Mouse (Mus musculus) bone marrow, adult 2 months (tissue): ENCODE measurements around the gene Kcnk4. TPM values are rescaled to one million over a fixed set of nuclear protein-coding genes. Genes with fewer than 3 reads are reported as not detected.
A peak's percentile ranks its signal among the peaks of the same experiment; 100 is the strongest.

Experiments
- H3K27ac ChIP-seq: fragments of 200-500 bp; 2 replicates; pipeline ENCODE4 v1.5.1; 2012; ENCODE audit warnings: low read depth, mild to moderate bottlenecking, control low read depth, inconsistent platforms, low read length; ENCODE audit not compliant: control insufficient read depth, poor library complexity, insufficient read depth
- H3K4me1 ChIP-seq: fragments of 200-500 bp; 2 replicates; pipeline ENCODE4 v1.6.1; 2011; ENCODE audit warnings: low read length; ENCODE audit not compliant: control insufficient read depth, insufficient read depth
- H3K4me3 ChIP-seq: fragments of 200-500 bp; replicated peaks from 2 replicates; pipeline ENCODE3; 2011; ENCODE audit warnings: mild to moderate bottlenecking, low read depth, low read length, control low read depth; ENCODE audit not compliant: control insufficient read depth
- CTCF ChIP-seq: fragments of 200-500 bp; IDR thresholded peaks from 2 replicates; pipeline ENCODE4 v1.5.1; 2011; ENCODE audit warnings: low read length, control low read depth; ENCODE audit not compliant: control insufficient read depth, insufficient read depth
- POLR2A ChIP-seq: fragments of 200-500 bp; IDR thresholded peaks from 2 replicates; pipeline ENCODE4 v1.6.1; 2011; ENCODE audit warnings: low read depth, mild to moderate bottlenecking, control low read depth, low read length, borderline replicate concordance; ENCODE audit not compliant: control insufficient read depth
- WGBS: fragments of 180-500 bp; shearing (Covaris S2); methylation state at CpG from one replicate; pipeline ENCODE4 v1.1.7; 2018; 5-methylcytosine and 5-hydroxymethylcytosine counted together
- polyA plus RNA-seq: library from polyadenylated mRNA; stranded (reverse); fragments of >200 nt; gene quantifications from 2 replicates; pipeline ENCODE4 v1.2.4, GENCODE M21; 2011; ENCODE audit warnings: low replicate concordance; ENCODE audit not compliant: missing spikeins, insufficient read depth, insufficient read length

Kcnk4 gene
- polyA plus RNA-seq, 1 experiment = not detected

DNA sequence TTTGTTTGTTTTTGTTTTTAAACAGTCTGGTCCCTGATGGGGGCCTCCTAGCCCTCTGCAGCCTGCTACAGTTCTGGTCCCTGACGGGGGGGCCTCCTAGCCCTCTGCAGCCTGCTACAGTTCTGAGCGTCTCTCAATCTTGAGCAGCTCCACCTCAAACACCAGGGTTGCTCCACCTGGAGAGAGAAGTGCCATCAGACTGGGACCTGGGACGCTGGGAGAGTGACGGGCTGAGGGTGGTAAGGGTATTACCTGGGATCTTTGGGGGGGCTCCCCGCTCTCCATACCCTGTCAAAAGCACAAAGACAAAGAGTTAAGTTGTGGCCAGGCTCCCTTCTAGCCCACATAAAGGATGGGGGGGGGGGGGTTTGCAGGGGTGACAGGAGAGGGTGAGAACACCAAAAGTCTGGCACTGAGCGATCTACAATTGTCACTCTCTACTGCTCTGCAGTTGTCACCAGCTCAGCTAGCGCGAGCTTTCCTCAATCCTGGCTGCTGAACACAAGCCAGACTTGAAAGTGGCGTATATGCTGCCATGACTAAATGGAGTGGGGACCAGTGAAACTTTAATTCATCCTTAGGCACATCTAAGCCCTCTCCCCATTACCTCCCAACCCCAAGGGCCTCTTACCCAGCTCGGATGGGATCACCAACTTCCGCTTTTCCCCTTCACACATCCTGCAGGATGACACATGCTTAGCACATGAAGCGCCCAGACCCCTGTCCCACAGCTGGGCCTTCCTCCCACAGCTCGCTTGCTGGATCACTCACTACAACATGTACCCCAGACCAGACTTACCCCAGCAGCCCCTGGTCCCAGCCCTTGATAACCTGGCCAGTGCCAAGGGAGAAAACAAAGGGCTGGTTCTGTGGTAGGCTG lies 43.7 kb upstream of the Kcnk4 start:
- Histone ChIP-seq H3K4me3 (no peak overlapping the region), H3K27ac (no peak overlapping the region), H3K4me1 (peaks cover 3% of the 10 kb centered on the region; the same call in 1 of the 2 replicates)
- 78% methylated on average over 13 of the region's 13 CpGs for WGBS
- TF ChIP-seq CTCF (no peak), POLR2A (no peak)

DNA sequence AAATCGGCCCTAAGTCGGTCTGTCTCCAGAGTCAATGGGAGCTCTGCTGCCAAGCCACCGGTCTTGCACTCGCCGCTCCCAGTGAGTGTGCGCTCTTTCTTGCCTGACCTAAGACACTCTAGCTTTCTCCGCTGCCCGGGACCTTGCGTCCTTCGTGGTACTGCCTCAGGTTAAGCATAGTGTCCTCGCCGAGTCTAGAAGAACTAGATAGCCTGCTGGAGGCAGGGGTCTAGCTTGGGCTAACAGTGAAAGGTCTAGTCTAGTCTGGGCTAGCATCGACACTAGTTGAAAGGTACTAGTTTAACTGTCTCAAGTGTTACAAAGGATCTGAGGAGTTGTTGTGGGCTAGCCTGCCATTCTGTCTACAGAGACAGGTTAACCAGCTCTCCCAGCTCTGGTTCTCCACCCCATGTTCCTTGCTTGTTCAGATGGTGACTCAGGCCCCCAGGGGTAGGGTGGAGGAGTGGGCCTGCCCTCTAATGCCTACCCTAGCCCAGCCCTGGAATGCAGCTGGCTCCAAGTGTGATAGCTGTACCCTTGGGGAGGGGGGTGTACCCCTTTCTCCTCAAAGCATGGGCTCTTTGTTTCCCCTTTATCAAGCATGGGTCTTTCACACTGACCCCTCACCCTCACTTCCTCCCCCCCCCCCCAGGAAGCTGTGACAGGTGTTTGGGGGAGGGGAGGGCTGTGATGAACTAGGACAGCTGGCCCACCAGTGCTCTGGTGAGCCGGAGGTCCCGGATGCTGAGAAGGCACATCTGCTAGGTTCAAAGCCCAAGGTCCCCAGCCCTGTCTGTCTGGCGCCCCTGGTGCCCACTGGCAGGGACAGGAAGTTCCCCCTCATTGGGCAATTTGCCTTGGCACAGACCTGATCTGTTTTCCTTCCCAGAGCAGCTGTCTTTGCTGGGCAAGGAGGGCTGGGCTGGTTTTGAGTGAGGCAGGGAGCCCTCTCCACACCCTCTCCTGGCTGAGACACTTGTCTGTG lies 41.5 kb upstream of the Kcnk4 start, which contains the start of gene Plcb3:
Gene Plcb3 (minus strand): TSS at position 934 of the 985 bp plus-strand sequence.
- WGBS = under 1% methylated on average over 16 of the region's 16 CpGs
- H3K4me1 ChIP-seq = peaks cover 3% of the 10 kb centered on the region; the same call in 1 of the 2 replicates
- H3K4me3 ChIP-seq = peak within 1 kb of the TSS; percentile 67
- TF ChIP-seq CTCF = peak; percentile 52; the same call in 1 of the 2 replicates
- peak; percentile 28; the same call in 1 of the 2 replicates for TF ChIP-seq POLR2A
- peak within 1 kb of the TSS; percentile 66 for H3K27ac ChIP-seq

DNA sequence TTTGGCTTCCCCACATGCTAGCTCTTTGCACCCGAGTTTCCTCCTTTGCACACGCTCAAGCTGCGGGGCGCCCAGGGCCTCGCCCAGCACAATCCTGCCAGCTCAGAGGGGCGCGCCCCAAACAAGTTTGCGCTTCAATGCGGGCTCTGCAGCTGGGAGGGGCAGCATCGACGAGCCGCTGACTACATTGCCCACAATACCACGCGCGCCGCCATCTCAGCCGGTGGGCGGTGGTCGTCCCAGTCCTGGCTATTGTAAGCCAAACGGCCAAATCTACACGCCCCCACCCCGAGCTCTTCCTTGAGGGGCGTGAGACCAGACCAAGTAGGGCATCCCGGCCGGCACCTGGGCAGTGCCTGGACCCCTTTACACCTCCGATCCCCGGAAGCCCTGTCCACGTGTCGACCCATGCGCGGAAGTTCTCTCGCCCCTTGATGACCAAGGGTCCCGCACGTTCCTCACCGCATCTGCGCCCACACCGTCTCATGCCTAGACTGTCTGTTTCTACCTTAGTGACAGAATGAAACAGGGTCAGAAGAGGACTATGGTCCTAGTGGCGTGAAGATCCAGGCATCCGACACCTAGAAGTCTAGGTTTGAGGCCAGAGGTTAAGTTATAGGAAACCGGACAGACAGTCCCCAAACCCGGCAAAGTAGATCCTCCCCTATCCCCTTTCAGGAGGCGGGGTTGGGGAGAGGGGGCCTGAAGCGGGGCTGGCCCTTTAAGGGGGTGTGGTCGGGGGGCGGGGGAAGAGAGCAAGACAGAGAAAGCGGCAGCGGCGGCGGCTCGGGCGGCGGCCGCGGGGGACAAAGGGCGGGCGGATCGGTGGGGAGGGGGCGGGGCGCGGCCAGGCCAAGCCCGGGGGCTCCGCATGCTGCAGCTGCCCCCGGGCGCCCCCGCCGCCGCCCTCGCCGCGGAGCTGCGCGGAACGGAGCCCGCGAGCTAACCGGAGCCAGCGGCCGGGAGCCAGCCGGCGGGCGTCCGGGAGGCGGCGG lies 40.2 kb upstream of the Kcnk4 start, which contains the start of gene Ppp1r14b:
Gene Ppp1r14b (plus strand): TSS at position 758 of the 995 bp plus-strand sequence.
- peaks cover 4% of the 10 kb centered on the region; the same call in 1 of the 2 replicates for H3K4me1 ChIP-seq
- peak within 1 kb of the TSS; percentile 87 for H3K4me3 ChIP-seq
- 2% methylated on average over 77 of the region's 84 CpGs for WGBS
- TF ChIP-seq CTCF = no peak
- peak within 1 kb of the TSS; percentile 66 for H3K27ac ChIP-seq

DNA sequence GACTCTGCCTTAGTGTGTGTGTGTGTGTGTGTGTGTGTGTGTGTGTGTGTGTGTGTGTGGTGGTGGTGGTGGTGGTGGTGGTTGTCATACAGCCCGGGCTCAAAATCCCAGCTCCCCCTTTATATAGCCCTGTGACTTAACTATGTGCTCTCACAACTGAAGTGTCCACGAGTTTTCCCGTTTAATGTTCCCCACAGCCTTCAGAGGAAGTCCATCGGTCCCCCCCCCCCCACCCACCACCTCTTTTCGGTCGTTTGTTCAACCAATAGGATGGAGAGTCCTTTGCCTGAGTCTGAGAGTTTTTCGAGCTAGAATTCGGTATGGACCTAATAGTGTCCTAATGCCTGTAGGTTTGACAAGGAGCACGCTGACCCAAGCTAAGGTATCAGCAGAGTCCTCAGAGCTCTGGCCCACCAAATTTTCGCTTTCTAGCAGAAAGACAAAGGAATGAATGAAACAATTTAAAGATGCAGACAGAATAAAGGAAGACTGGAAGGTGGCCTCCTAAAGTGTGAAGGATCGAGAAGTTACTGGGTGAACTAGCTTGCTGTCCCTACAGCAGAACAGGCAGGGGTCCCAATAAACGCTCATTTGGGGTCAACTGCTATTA lies 39.4 kb upstream of the Kcnk4 start:
- Histone ChIP-seq H3K4me1 (peaks cover 4% of the 10 kb centered on the region; the same call in 1 of the 2 replicates), H3K4me3 (no peak overlapping the region), H3K27ac (no peak overlapping the region)
- TF ChIP-seq POLR2A = no peak
- no peak for TF ChIP-seq CTCF
- 23% methylated on average over 12 of the region's 12 CpGs for WGBS

DNA sequence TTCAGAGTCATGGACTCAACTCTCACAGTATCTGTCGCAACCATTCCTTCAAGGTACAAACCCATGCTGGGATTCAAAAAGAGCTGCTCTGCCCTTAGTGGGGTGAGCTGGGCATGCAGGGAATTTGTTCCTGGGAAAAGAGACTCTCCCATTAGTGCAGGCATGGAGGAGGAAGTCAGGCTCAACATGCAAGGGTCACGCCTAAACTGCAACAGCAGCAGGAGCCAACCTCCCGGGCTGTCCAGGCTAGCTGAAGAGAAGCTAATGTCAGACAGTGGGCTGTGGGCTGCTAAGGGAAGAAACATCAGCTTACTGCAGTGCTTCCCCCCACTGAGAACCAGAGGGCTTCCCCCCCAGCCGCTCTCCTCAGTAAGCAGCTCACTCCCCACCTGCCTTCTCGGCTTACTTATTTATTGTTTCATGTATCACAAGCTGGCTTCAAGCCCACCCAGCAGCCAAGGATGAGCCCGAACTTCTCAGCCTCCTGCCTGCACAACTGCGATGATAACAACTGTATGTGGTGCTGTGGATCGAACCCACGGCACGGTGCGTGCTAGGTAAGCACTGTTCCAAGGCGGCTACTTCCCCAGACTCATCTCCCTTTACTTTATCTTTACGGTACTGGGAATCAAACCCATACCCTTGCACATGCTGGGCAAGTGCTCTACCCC lies 38.1 kb upstream of the Kcnk4 start:
- Histone ChIP-seq H3K4me3 (no peak overlapping the region), H3K4me1 (peaks cover 4% of the 10 kb centered on the region; the same call in 1 of the 2 replicates), H3K27ac (no peak overlapping the region)
- TF ChIP-seq CTCF (no peak), POLR2A (no peak)
- WGBS = 82% methylated on average over 13 of the region's 13 CpGs

DNA sequence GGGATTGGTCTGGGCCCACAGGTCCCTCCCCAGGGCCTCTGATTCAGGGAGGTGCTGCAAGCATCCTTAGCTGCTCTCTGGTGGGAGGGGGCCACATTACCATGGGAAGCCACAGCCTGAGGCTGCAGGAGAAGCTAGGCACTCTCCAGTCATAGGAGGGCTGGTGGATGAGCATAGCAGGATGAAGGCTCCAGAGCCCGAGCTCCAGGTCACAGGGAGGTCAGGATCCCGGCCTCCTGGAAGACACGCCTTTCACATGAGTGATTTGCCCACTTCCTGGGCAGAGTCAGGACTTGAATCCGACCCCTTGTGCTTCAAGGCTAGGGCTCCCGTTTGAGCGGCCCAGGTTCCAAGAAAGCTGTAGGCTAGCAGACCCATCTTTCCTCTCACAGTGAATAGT lies 37.3 kb upstream of the Kcnk4 start:
- Histone ChIP-seq H3K4me3 (no peak overlapping the region), H3K27ac (no peak overlapping the region), H3K4me1 (peaks cover 4% of the 10 kb centered on the region; the same call in 1 of the 2 replicates)
- TF ChIP-seq CTCF = no peak
- TF ChIP-seq POLR2A = no peak
- 74% methylated on average over 6 of the region's 6 CpGs for WGBS
